Mouse (Mus musculus) kidney, embryonic 14.5 days (tissue): ENCODE results near the gene Btbd3. TPM values are rescaled to one million over a fixed set of nuclear protein-coding genes. Genes with fewer than 3 reads are reported as not detected.

Source experiments
- ATAC-seq: fragments of 200-750 bp; cut with Nextera tagmentation; 2 replicates; pipeline ENCODE4 v1.8.0; 2017; ENCODE audit warnings: moderate number of reproducible peaks, mild to moderate bottlenecking, moderate TSS enrichment, moderate library complexity; ENCODE audit not compliant: low FRiP score, low TSS enrichment
- H3K27ac ChIP-seq: fragments of 300-500 bp; sonication (generic); 2 replicates; pipeline ENCODE4 v1.5.1; 2014; ENCODE audit warnings: low read depth, mild to moderate bottlenecking, low read length, moderate library complexity, mixed read lengths
- H3K27me3 ChIP-seq: fragments of 300-500 bp; sonication (generic); 2 replicates; pipeline ENCODE4 v1.6.1; 2014; ENCODE audit warnings: mild to moderate bottlenecking, low read length; ENCODE audit not compliant: control insufficient read depth, insufficient read depth
- H3K36me3 ChIP-seq: fragments of 300-500 bp; sonication (generic); 2 replicates; pipeline ENCODE4 v1.6.1; 2014; ENCODE audit warnings: low read length, mixed read lengths; ENCODE audit not compliant: control insufficient read depth, insufficient read depth
- H3K4me1 ChIP-seq: fragments of 300-500 bp; sonication (generic); 2 replicates; pipeline ENCODE4 v1.6.1; 2014; ENCODE audit warnings: low read length, mixed read lengths; ENCODE audit not compliant: control insufficient read depth, insufficient read depth
- H3K4me2 ChIP-seq: fragments of 300-500 bp; sonication (generic); replicated peaks from 2 replicates; pipeline ENCODE4 v1.6.1; 2014; ENCODE audit warnings: low read depth, mild to moderate bottlenecking, low read length
- H3K4me3 ChIP-seq: fragments of 300-500 bp; sonication (generic); 2 replicates; pipeline ENCODE4 v1.5.1; 2014; ENCODE audit warnings: mild to moderate bottlenecking, low read length
- H3K9ac ChIP-seq: fragments of 300-500 bp; sonication (generic); 2 replicates; pipeline ENCODE4 v1.6.1; 2014; ENCODE audit warnings: low read depth, mild to moderate bottlenecking, low read length, moderate library complexity
- H3K9me3 ChIP-seq: fragments of 300-500 bp; sonication (generic); 2 replicates; pipeline ENCODE4 v1.6.1; 2016; ENCODE audit warnings: low read length; ENCODE audit not compliant: control insufficient read depth
- WGBS: fragments of 180-500 bp; shearing (Covaris S2); extraction: QIAGEN DNeasy Blood & Tissue Kit; methylation state at CpG from one replicate; pipeline ENCODE4 v1.1.7; 2014; 5-methylcytosine and 5-hydroxymethylcytosine counted together
- polyA plus RNA-seq: library from polyadenylated mRNA; unstranded; fragments of >200 nt; fragmentation: Nextera tagmentation; extraction: Ambion mirVana; gene quantifications from 2 replicates; pipeline ENCODE4 v1.2.1, GENCODE M21; 2014

Btbd3 gene
- polyA plus RNA-seq, 1 experiment from 2014 or later, result 21.2 TPM

- ATAC-seq, result no peak
- no peak overlapping the region for H3K4me2 ChIP-seq
- H3K4me3 ChIP-seq, result no peak overlapping the region
- H3K4me1 ChIP-seq, result peaks cover 17% of the 10 kb centered on the region
- H3K9ac ChIP-seq, result no peak overlapping the region
- no peaks in the 10 kb centered on the region for H3K9me3 ChIP-seq
- H3K27ac ChIP-seq, result no peak overlapping the region
- WGBS, result 85% methylated on average over 5 of the region's 5 CpGs
- H3K27me3 ChIP-seq, result no peaks in the 10 kb centered on the region
- no peaks in the 10 kb centered on the region for H3K36me3 ChIP-seq
Observed at GRCm38 (mm10) chr2:138274086-138274485, 17.7 kb downstream of the Btbd3 start.

- peak overlapping the region; percentile 40; the same call in 1 of the 2 replicates for H3K9ac ChIP-seq
Observed at GRCm38 (mm10) chr2:138277842-138278691, 21.7 kb downstream of the Btbd3 start.

GRCm38 (mm10) chr2:138278853-138279640 is 22.7 kb downstream of the Btbd3 start:
- ATAC-seq, result no peak

More at GRCm38 (mm10) chr2:138277842-138278691, 21.7 kb downstream of the Btbd3 start:
- WGBS, result 16% methylated on average over 17 of the region's 17 CpGs
- Histone ChIP-seq H3K4me1 (peaks cover 27% of the 10 kb centered on the region), H3K27me3 (no peaks in the 10 kb centered on the region), H3K27ac (peak overlapping the region; percentile 37), H3K4me2 (peak overlapping the region; percentile 45), H3K9me3 (no peaks in the 10 kb centered on the region), H3K4me3 (peak overlapping the region; percentile 32), H3K36me3 (peaks cover 9% of the 10 kb centered on the region; the same call in 1 of the 2 replicates)
- ATAC-seq, result peak; percentile 94

GRCm38 (mm10) chr2:138279641-138280040 is 23.3 kb downstream of the Btbd3 start:
- ATAC-seq, result peak; percentile 32; the same call in 1 of the 2 replicates
- Histone ChIP-seq H3K4me3 (peak overlapping the region; percentile 32; the same call in 1 of the 2 replicates), H3K9ac (no peak overlapping the region), H3K27ac (peak overlapping the region; percentile 8; the same call in 1 of the 2 replicates), H3K4me1 (peaks cover 24% of the 10 kb centered on the region), H3K9me3 (no peaks in the 10 kb centered on the region), H3K4me2 (peak overlapping the region; percentile 45), H3K36me3 (peaks cover 23% of the 10 kb centered on the region), H3K27me3 (no peaks in the 10 kb centered on the region)
- WGBS, result 65% methylated on average over 11 of the region's 11 CpGs

More at GRCm38 (mm10) chr2:138278853-138279640, 22.7 kb downstream of the Btbd3 start:
- Histone ChIP-seq H3K36me3 (peaks cover 19% of the 10 kb centered on the region), H3K4me1 (peaks cover 24% of the 10 kb centered on the region), H3K9me3 (no peaks in the 10 kb centered on the region), H3K27ac (peak overlapping the region; percentile 11; the same call in 1 of the 2 replicates), H3K4me2 (peak overlapping the region; percentile 45), H3K9ac (peak overlapping the region; percentile 40), H3K4me3 (peak overlapping the region; percentile 32), H3K27me3 (no peaks in the 10 kb centered on the region)
- WGBS, result 80% methylated on average over 15 of the region's 15 CpGs

GRCm38 (mm10) chr2:138280225-138280711 is 23.9 kb downstream of the Btbd3 start:
- Histone ChIP-seq H3K36me3 (peaks cover 23% of the 10 kb centered on the region), H3K4me3 (peak overlapping the region; percentile 32; the same call in 1 of the 2 replicates), H3K4me1 (peaks cover 24% of the 10 kb centered on the region), H3K9ac (no peak overlapping the region), H3K9me3 (no peaks in the 10 kb centered on the region), H3K27ac (no peak overlapping the region), H3K27me3 (no peaks in the 10 kb centered on the region), H3K4me2 (peak overlapping the region; percentile 45)
- 43% methylated on average over 17 of the region's 17 CpGs for WGBS
- ATAC-seq, result no peak; the same call in 1 of the 2 replicates

- Histone ChIP-seq H3K4me3 (no peak overlapping the region), H3K4me1 (peaks cover 24% of the 10 kb centered on the region), H3K9ac (no peak overlapping the region), H3K27me3 (no peaks in the 10 kb centered on the region), H3K36me3 (peaks cover 27% of the 10 kb centered on the region), H3K9me3 (no peaks in the 10 kb centered on the region), H3K27ac (no peak overlapping the region), H3K4me2 (no peak overlapping the region)
- 91% methylated on average over 10 of the region's 10 CpGs for WGBS
- no peak for ATAC-seq
Observed at GRCm38 (mm10) chr2:138281550-138282201, 25.3 kb downstream of the Btbd3 start.

GRCm38 (mm10) chr2:138283372-138283771 is 27.0 kb downstream of the Btbd3 start:
- no peak overlapping the region for H3K27ac ChIP-seq
- WGBS, result 89% methylated on average over 12 of the region's 12 CpGs
- H3K4me1 ChIP-seq, result peaks cover 13% of the 10 kb centered on the region
- no peaks in the 10 kb centered on the region for H3K9me3 ChIP-seq
- no peak overlapping the region for H3K4me2 ChIP-seq
- peaks cover 29% of the 10 kb centered on the region for H3K36me3 ChIP-seq
- no peak overlapping the region for H3K4me3 ChIP-seq
- no peak for ATAC-seq
- H3K27me3 ChIP-seq, result no peaks in the 10 kb centered on the region
- H3K9ac ChIP-seq, result no peak overlapping the region

GRCm38 (mm10) chr2:138283856-138284255 is 27.5 kb downstream of the Btbd3 start:
- no peaks in the 10 kb centered on the region for H3K9me3 ChIP-seq
- no peak overlapping the region for H3K4me2 ChIP-seq
- no peak overlapping the region for H3K4me3 ChIP-seq
- WGBS, result 98% methylated on average over 15 of the region's 15 CpGs
- no peaks in the 10 kb centered on the region for H3K27me3 ChIP-seq
- ATAC-seq, result no peak
- H3K27ac ChIP-seq, result no peak overlapping the region
- H3K9ac ChIP-seq, result no peak overlapping the region
- H3K36me3 ChIP-seq, result peaks cover 29% of the 10 kb centered on the region
- peaks cover 12% of the 10 kb centered on the region for H3K4me1 ChIP-seq
